Mouse (Mus musculus) limb, embryonic 10.5 days (tissue): ENCODE data around the gene Cd8a. TPM values are rescaled to one million over a fixed set of nuclear protein-coding genes. Genes with fewer than 3 reads are reported as not detected.

ENCODE experiments used
- DNase-seq: peaks from one replicate; pipeline ENCODE4 v3.0.0-alpha.2; 2017; ENCODE audit warnings: low spot score
- H3K27ac ChIP-seq: fragments of 300-500 bp; sonication (generic); 2 replicates; pipeline ENCODE4 v1.5.1; 2016; ENCODE audit warnings: mild to moderate bottlenecking
- H3K27me3 ChIP-seq: fragments of 300-500 bp; sonication (generic); 2 replicates; pipeline ENCODE4 v1.6.1; 2016; ENCODE audit warnings: low read depth, mild to moderate bottlenecking; ENCODE audit not compliant: poor library complexity, severe bottlenecking
- H3K36me3 ChIP-seq: fragments of 300-500 bp; sonication (generic); 2 replicates; pipeline ENCODE4 v1.6.1; 2016; ENCODE audit warnings: mild to moderate bottlenecking, moderate library complexity
- H3K4me1 ChIP-seq: fragments of 300-500 bp; sonication (generic); 2 replicates; pipeline ENCODE4 v1.6.1; 2016
- H3K4me3 ChIP-seq: fragments of 300-500 bp; sonication (generic); 2 replicates; pipeline ENCODE4 v1.5.1; 2016; ENCODE audit warnings: mild to moderate bottlenecking, moderate library complexity
- H3K9me3 ChIP-seq: fragments of 300-500 bp; sonication (generic); replicated peaks from 2 replicates; pipeline ENCODE4 v1.6.1; 2016; ENCODE audit warnings: mild to moderate bottlenecking
- WGBS: fragments of 180-500 bp; shearing (Covaris S2); methylation state at CpG from one replicate; pipeline ENCODE4 v1.1.7; 2016; 5-methylcytosine and 5-hydroxymethylcytosine counted together
- polyA plus RNA-seq: library from polyadenylated mRNA; unstranded; fragments of >200 nt; fragmentation: Nextera tagmentation; extraction: Ambion mirVana; gene quantifications from 2 replicates; pipeline ENCODE4 v1.2.1, GENCODE M21; 2016

The Cd8a gene
- polyA plus RNA-seq, 1 experiment from 2014 or later, result not detected

DNA sequence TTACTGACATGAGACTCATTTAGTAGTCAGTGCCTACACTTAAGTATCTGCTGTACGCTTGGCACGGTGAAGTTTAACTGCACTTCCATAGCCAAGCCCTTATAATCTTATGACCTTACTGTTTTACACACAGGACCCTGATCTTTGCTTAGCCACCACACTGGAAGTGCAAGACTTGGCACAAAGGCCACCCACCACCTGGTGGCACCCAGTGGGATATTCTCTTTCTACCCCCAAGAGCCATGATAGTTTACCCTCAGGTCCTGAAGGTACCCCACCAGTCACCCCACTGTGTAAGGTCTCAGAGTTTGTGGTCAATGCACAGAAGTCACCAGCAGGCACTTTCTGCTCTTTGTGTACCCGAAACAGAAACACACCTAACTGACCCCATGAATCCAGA is 22.0 kb upstream of the Cd8a start:
- Histone ChIP-seq H3K36me3 (no peaks in the 10 kb centered on the region), H3K27me3 (no peaks in the 10 kb centered on the region), H3K27ac (no peak overlapping the region), H3K9me3 (no peaks in the 10 kb centered on the region), H3K4me1 (no peaks in the 10 kb centered on the region), H3K4me3 (no peak overlapping the region)
- no peak for DNase-seq
- 92% methylated on average over 3 of the region's 3 CpGs for WGBS

DNA sequence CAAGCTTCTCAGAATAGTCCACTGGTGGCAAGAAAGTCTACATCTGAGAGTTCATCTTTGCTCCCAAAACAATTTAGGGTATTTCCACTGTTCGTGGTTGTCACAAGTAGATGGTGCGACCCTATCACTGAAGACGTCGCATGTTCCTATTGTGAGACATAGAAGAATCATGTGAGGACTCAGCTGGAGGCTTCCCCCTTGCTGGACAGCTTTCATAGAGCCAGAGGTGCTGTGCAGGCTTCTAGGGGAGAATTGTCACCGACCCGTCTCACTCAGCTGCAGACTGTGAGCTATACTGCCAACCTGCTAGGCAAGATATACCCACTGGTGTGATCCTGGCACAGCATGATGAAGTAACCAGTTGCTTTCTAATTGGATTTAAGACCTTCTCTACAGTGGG is 21.0 kb upstream of the Cd8a start:
- no peaks in the 10 kb centered on the region for H3K4me1 ChIP-seq
- no peaks in the 10 kb centered on the region for H3K36me3 ChIP-seq
- no peaks in the 10 kb centered on the region for H3K9me3 ChIP-seq
- no peaks in the 10 kb centered on the region for H3K27me3 ChIP-seq
- WGBS, result 94% methylated on average over 6 of the region's 6 CpGs
- no peak overlapping the region for H3K4me3 ChIP-seq
- H3K27ac ChIP-seq, result no peak overlapping the region
- no peak for DNase-seq

DNA sequence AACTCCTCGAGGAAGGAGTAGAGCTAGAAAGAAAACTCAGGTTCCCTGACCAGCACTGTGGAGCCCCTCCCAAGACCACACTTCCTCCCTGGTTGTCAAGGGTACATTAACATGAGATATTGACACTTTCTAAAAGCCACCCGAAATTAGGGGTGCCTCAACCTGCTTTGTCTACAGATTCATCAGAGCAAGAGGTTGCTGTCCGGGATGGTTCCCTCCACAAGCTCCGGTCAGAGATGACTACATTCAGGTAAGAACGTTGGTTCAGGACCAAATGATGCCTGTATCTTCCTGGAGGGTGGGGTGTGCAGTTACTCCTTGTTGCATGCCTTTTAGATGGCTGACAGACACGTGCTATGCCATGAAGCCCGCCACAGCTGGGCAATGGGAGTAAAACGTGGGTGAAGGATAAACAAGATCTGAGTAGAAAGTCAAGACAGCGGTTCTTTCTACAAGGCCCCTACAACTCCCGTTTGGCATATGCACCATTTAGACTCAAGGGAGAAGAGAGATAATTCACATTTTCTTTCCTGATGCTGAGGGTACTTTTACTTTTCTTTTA is 20.3 kb upstream of the Cd8a start:
- DNase-seq, result no peak
- Histone ChIP-seq H3K27ac (no peak overlapping the region), H3K4me3 (no peak overlapping the region), H3K4me1 (no peaks in the 10 kb centered on the region), H3K36me3 (no peaks in the 10 kb centered on the region), H3K9me3 (no peaks in the 10 kb centered on the region), H3K27me3 (no peaks in the 10 kb centered on the region)
- 85% methylated on average over 10 of the region's 10 CpGs for WGBS

DNA sequence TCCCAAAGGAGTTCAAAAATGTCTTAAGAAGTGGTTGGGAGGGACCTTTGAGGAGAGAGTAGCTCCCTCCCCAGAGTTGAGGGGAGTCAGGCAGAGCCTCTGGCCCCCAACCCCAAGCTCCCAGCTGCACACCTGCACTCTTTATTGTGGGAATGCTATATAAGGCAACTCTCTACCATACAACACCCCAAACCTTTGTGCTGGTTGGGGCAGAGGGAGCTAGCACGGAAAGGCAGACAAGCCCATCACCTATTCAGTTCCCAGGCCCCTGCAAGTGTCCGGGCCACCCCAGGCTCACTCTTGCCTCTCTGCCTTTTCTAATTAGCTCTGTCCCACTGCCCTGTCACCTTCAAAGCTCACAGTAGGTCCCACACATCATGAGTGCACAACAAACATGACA is 19.5 kb upstream of the Cd8a start:
- Histone ChIP-seq H3K4me3 (no peak overlapping the region), H3K27me3 (no peaks in the 10 kb centered on the region), H3K27ac (no peak overlapping the region), H3K36me3 (no peaks in the 10 kb centered on the region), H3K9me3 (no peaks in the 10 kb centered on the region), H3K4me1 (no peaks in the 10 kb centered on the region)
- no peak for DNase-seq
- WGBS, result 89% methylated on average over 2 of the region's 2 CpGs

DNA sequence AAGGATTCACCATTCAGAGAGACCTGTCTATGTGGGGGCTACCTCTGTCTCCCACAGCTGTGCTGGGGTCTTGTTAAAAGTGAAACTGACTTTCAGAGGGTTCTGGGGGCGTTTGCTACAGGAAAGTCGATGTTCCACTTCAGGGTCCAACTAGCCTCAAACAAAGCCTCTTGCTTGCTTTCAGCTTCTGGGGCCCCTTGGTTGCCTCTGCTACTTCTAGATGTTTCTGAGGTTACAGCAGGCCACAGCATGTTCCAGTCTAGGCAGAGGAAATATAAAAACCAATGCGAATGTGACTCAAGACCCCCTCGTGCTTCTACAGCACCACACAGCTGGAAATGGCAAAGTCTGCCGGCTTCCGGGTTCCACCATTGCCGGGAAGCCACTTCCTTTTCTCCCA is 15.7 kb upstream of the Cd8a start:
- Histone ChIP-seq H3K27me3 (no peaks in the 10 kb centered on the region), H3K36me3 (no peaks in the 10 kb centered on the region), H3K4me3 (no peak overlapping the region), H3K27ac (no peak overlapping the region), H3K9me3 (no peaks in the 10 kb centered on the region), H3K4me1 (no peaks in the 10 kb centered on the region)
- no peak for DNase-seq
- WGBS, result 92% methylated on average over 7 of the region's 7 CpGs

DNA sequence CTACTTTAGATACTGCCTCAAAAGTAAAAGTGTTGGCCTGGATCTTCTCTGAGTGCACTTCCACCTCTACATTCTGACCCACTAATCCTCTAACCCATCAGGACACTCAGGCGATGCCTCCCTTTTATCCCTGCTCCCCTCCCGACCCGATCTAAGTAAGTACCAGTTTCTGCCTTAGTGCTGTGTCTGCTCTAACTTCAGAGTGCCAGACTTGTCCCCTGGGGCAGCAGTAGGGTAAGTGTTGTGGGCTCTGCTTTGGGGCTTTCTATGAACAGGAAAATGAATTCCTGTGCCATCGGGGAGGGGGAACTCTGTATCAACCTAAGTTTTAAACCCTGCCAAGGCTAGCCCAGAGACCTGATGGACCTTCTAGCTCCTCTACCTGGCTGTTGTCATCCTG is 13.0 kb upstream of the Cd8a start:
- no peaks in the 10 kb centered on the region for H3K36me3 ChIP-seq

DNA sequence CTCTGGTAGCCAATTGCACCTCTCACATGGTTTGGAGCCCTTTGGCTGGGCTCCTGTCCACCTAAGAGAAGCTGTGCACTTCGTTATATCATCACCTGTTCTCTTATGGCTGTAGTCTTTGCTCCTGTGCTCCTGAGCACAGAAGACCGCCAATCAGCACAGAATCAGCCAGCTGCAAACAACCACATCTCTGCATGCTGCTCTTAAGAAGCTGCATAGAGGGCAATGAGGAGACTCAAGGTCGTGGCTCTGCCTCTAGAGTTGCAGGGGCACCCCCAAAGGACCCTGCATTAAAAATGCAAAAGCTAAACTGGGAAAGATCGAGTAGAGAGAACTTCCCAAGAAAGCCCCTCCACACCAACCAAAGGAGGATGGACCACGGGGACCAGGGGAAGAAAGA is 12.5 kb upstream of the Cd8a start:
- H3K9me3 ChIP-seq, result no peaks in the 10 kb centered on the region
- no peak overlapping the region for H3K27ac ChIP-seq
- no peak overlapping the region for H3K4me3 ChIP-seq
- no peak for DNase-seq
- no peaks in the 10 kb centered on the region for H3K36me3 ChIP-seq
- 63% methylated on average over 5 of the region's 5 CpGs for WGBS
- H3K27me3 ChIP-seq, result no peaks in the 10 kb centered on the region
- no peaks in the 10 kb centered on the region for H3K4me1 ChIP-seq

More for the DNA sequence above, 13.0 kb upstream of the Cd8a start:
- WGBS, result 79% methylated on average over 4 of the region's 4 CpGs
- Histone ChIP-seq H3K9me3 (no peaks in the 10 kb centered on the region), H3K27me3 (no peaks in the 10 kb centered on the region), H3K4me3 (no peak overlapping the region), H3K4me1 (no peaks in the 10 kb centered on the region), H3K27ac (no peak overlapping the region)
- no peak for DNase-seq

DNA sequence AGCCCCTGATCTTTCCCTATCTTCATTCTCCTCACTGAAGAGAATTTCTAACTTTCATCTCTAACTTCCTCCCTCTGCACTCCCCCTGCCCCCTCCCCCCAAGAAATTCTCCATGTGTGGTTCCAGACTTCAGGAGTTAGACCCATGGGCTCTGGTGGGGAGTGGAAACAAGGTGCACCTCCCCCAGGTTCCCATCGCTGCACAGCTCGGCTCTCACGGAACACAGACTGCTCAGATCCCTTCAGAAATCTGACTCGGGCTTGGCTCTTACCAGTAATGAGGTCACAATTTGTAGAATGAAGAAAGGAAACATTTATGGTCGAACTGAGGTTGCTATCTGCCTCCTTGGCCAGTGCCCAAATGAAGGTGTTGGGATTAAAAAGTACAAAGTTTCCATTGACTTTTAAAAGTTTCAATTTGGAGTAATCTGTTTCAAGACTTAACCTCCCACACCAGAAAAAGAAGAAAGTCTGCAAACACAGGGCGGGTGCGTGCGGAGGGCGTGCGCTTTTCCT is 12.0 kb upstream of the Cd8a start:
- 93% methylated on average over 10 of the region's 10 CpGs for WGBS
- no peaks in the 10 kb centered on the region for H3K36me3 ChIP-seq
- no peak for DNase-seq
- H3K27ac ChIP-seq, result no peak overlapping the region
- H3K27me3 ChIP-seq, result no peaks in the 10 kb centered on the region
- no peaks in the 10 kb centered on the region for H3K4me1 ChIP-seq
- no peak overlapping the region for H3K4me3 ChIP-seq
- H3K9me3 ChIP-seq, result no peaks in the 10 kb centered on the region

DNA sequence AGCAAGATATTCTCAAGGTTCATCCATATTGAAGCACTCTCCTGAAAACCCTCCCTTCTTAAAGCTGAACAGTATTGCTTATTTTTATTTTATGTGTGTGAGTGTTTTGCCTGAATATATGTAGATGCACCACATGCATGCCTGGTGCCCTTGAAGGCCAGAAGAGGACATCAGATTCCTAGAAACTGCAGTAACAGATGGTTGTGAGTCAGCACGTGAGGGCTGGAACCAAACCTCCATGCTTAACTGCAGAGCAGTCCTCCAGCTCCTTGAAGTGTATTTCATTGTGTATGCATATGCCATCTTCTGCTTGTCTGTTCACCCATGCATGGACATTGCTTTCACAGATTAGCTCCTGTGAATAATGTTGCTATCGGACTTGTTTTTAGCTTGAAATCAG is 9.2 kb upstream of the Cd8a start:
- no peak for DNase-seq
- Histone ChIP-seq H3K4me3 (no peak overlapping the region), H3K4me1 (no peaks in the 10 kb centered on the region), H3K27me3 (no peaks in the 10 kb centered on the region), H3K36me3 (no peaks in the 10 kb centered on the region), H3K27ac (no peak overlapping the region), H3K9me3 (no peaks in the 10 kb centered on the region)
- 82% methylated on average over 2 of the region's 2 CpGs for WGBS

DNA sequence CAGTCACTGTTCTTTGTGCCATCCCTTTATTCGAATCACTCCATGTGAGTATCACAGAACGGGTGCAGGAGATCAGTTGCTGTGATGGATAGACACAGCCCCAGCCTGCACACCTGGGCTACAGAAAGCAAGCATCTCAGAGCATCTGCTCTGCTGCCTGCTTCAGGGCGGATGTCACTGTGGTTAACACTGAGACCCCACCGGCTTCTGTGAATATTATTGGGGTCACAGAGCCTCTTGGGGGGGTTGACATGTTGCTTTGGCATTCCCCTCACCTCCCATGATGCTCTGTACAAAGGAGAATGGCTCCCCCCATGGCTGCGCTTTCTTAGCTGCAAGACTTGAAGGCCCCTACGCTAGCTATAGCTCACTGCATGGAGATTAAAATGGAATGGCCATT is 3.8 kb upstream of the Cd8a start:
- Histone ChIP-seq H3K36me3 (no peaks in the 10 kb centered on the region), H3K4me3 (no peak overlapping the region), H3K27me3 (no peaks in the 10 kb centered on the region), H3K9me3 (no peaks in the 10 kb centered on the region), H3K27ac (no peak overlapping the region), H3K4me1 (no peaks in the 10 kb centered on the region)
- no peak for DNase-seq
- WGBS, result 87% methylated on average over 6 of the region's 6 CpGs

DNA sequence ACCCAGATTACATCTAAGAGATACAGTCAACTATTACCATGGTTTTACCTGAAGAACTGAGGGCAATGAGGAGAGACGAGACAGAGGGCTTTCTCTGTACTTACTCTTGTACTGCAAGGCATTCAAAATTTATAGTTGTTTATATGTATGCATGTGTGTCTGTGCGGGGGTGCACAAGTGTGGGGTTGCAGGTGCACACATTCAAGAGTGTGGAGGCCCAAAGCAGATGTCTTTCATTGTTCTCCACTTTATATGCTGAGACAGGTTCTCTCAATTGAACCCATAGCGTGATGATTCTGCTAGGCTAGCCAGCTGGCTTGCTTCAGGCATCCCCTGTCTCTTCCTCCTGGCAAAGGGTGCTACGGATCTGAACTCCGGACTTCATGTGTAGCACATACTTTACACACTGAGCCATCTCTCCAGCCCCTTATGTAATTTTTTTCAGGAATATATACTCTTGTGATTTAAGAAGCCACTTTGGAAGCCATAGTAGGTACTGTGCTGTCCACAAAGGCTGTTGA is 2.1 kb upstream of the Cd8a start:
- no peak overlapping the region for H3K27ac ChIP-seq
- no peaks in the 10 kb centered on the region for H3K4me1 ChIP-seq
- no peak for DNase-seq
- 90% methylated on average over 5 of the region's 5 CpGs for WGBS
- H3K36me3 ChIP-seq, result no peaks in the 10 kb centered on the region
- no peak overlapping the region for H3K4me3 ChIP-seq
- no peaks in the 10 kb centered on the region for H3K9me3 ChIP-seq
- no peaks in the 10 kb centered on the region for H3K27me3 ChIP-seq

DNA sequence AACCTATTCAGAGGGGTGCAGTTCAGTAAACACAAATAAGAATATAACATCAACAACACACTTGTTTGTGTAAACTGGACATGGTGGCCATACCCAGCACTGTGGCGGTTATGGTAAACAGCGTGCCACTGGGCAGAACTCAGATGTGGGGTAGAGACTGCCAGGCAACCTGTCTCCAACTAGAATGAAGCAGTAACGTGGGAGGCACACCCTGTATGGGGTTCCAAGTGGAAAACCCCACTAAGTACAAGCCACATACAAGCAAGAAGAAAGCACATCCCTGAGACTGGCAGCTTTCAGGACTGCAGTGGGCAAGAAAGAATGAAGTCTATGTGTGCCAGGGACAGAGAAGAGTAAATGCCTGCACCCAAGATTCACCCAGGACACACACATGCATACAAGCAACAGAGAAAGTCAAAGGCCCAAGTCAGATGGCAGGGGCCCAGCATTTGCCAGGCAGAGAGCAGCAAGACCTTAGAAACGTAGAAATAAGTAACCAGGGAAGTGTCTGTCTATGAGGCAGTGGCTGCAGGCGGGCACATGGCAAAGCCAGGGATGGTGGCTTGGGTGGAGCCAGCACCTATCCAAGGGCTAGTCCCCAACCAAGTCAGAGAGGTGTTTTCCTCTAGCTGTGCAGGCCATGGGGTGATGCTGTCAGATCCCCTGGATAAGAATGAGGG is 1.0 kb upstream of the Cd8a start:
- no peaks in the 10 kb centered on the region for H3K9me3 ChIP-seq
- H3K36me3 ChIP-seq, result no peaks in the 10 kb centered on the region
- H3K27ac ChIP-seq, result no peak overlapping the region
- no peaks in the 10 kb centered on the region for H3K27me3 ChIP-seq
- no peak for DNase-seq
- WGBS, result 86% methylated on average over 5 of the region's 5 CpGs
- H3K4me1 ChIP-seq, result no peaks in the 10 kb centered on the region
- no peak overlapping the region for H3K4me3 ChIP-seq

DNA sequence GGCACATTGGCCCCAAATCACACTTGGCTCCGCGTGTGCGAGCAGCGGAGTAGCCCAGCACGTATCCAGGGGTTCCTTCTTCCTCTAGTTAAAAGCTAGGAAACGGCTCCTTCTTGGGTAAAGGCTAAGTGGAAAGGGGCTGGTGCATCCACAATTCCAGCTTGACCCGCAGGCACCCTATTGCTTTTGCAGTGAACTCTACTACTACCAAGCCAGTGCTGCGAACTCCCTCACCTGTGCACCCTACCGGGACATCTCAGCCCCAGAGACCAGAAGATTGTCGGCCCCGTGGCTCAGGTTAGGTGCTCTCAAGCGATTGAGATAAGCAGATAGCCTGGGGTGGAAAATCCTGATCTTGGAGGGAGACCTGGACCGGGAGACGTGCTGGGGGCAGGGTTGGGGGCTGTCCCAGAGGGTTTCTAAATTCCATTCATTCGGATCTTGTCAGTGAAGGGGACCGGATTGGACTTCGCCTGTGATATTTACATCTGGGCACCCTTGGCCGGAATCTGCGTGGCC is 1.1 kb downstream of the Cd8a start:
- Histone ChIP-seq H3K4me3 (no peak overlapping the region), H3K9me3 (no peaks in the 10 kb centered on the region), H3K36me3 (no peaks in the 10 kb centered on the region), H3K27me3 (no peaks in the 10 kb centered on the region), H3K27ac (no peak overlapping the region), H3K4me1 (no peaks in the 10 kb centered on the region)
- WGBS, result 90% methylated on average over 19 of the region's 19 CpGs
- DNase-seq, result no peak
